Mouse (Mus musculus): ENCODE results near the gene Becn1.
A peak's percentile ranks its signal among the peaks of the same experiment; 100 is the strongest.

The Becn1 gene

DNA sequence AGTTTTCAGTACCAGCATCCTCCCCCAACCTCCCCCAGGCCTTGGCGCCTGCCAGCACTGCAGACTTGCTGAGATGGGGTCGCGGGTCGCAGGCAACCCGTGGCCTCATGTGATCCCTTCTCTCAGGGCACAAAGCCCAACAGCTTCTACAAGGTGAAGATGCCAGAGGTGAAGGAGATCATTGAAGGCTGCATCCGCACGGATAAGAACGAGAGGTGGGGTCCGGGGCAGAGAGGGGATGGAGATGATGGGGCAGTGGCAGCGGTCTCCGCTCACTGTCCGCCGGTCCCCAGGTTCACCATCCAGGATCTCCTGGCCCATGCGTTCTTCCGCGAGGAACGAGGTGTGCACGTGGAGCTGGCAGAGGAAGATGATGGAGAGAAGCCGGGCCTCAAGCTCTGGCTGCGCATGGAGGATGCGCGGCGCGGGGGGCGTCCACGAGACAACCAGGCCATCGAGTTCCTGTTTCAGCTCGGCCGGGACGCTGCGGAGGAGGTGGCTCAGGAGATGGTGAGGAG is 37.1 kb downstream of the Becn1 start:
- no peak for DNase-seq

DNA sequence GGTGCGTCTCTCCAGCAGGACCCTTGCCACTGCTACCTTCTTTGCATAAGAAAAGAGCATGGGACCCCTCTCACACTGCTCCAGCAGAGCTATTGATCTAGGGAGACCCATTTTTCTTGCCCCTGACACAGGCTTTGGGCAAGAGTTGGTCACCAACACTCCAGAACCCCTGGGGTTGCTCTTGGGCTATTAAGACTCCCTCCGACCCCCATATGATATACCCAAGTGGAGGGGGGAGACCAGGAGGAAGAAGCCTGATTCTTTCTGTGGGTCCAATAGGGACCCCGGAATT is 38.2 kb downstream of the Becn1 start:
- DNase-seq: no peak

DNA sequence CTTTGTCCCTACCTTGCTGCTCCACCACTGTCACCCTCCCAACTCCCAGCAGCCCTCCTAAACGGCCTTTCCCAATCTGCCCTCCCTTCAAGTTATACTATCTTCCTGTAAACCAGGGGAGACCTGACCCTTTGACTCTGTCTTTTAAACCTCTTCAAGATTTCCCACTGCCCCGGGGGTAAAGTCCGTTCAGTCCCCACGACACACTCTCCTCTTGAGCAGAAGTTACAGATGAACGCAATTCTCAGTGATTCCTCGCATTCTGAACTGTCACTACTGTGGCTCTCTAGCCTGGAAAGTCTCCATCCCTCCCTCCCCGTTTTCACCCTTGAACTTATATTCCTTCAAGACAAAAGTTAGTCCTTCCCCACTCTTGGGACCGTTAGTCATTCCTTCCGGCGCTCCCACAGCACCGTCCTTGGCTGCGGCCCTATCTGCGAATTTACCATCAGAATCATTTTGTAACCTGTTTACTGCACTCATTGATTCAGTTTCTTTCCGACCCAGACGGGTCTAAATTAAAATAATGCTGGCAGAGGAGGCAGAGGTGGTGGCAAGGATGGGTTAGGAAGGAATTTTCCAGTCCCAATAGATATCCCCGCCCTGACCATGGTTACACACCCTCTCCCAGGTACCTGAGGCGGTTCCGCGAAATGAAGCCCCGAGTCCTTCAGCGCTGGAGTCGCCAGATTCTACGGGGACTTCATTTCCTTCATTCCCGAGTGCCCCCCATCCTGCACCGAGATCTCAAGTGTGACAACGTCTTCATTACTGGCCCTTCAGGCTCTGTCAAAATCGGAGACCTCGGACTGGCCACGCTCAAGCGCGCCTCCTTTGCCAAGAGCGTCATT is 38.7 kb downstream of the Becn1 start:
- no peak for DNase-seq

DNA sequence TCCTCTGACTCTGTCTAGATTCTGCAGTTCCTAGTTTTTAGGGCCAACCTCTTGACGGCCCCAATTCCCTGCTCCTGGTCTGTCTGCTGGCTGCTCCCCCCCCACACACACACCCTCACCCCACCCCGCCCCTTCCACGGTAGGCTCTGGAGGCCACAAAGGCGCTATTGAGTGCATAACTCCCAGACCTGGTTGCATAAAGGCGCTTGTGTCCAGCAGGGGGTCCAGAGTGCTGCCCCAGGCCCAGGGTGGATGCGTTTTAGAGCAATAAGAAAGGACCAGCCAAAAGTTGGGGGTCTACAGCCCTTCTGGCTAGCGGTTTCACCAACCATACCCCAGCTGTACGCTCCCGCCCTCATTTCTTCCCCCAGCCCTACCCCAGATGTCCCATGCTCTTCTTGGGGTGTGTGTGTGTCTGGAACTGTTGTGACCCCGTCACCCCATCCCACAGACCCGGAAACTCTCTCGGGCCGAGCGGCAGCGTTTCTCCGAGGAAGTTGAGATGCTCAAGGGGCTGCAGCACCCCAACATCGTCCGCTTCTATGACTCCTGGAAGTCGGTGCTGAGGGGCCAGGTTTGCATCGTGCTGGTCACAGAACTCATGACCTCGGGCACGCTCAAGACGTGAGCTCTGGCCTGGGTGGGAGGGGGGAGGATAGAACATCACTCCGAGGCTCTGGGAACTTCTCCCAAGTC is 39.7 kb downstream of the Becn1 start:
- no peak for DNase-seq

DNA sequence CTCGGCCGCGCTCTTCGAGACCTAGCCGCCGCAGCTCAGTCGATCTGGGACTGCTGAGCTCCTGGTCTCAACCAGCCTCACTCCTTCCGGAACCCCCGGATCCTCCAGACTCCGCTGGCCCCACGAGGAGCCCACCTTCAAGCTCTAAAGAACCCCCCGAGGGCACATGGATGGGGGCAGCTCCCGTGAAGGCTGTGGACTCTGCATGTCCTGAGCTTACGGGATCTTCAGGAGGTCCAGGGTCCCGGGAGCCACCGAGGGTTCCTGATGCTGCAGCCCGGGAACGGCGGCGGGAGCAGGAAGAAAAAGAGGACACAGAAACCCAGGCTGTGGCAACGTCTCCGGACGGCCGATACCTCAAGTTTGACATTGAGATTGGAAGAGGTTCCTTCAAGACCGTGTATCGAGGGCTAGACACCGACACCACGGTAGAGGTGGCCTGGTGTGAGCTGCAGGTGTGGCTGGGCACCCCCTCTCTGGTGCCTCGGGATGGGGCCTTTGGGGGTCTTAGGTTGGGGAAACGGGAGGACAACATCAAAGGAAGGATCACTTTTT is 41.2 kb downstream of the Becn1 start:
- no peak for DNase-seq

DNA sequence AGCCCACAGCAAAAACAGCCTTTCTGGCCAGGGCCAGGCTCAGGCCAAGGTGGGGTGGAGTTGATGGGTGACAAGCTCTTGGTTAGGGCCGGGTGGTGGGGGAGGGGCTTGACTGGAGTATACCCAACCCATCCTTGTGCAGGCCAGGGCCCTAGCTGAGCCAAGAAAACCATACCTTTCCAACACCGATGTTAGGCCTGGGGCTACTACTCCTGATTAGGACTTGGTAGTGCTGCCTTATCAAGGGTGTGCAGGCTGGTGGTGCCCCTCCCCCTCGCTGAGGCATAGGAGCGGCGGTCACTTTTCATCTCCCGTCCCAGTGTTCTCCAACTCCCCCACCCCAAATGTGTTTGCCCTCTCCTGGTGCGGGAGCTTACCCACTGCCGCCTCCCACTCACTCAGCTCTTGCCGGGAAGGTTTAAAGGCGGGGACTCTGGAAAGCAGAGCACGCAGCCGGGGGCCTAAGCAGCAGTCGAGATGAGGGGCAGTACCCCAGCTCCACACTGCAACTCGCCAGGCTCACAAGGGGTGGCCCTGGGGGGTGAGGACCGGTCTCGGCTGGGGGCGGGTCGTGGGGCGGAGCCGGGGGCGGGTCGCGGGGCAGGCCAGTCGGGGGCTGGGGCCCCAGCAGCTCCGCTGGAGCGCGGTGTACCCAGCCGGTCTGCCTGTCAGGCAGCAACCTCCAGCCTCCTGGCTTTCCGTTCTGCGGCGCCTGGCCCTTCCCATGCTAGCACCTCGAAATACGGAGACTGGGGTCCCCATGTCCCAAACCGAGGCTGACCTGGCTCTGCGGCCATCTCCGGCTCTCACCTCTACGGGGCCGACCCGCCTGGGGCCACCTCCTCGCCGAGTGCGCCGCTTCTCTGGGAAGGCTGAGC is 41.9 kb downstream of the Becn1 start, which contains the start of gene Wnk4:
TSS of gene Wnk4 (plus strand) at position 620 of the 878 bp plus-strand sequence.
- DNase-seq: peak; percentile 89

DNA sequence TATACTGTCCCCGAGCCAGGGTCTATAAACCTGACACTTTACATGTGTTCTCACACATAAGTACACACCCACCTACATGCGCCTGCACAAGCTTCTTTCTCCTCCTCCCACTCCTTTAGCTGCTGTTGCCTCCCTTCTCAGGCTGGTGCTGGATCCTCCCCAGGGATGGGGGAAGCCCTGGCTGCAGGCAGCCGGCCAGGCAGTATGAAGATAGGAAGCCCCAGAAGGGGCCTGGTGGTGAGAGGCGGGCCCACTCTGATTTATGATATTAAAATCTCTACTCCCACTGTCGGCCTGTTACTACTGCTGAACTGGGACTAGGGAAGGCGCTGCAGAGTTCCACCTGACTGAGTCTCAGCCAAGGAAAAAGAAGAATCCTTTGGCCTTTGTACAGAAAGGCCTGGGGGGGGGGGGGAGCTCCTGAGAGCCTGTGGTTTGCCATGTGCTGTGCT is 42.8 kb downstream of the Becn1 start:
- DNase-seq: peak; percentile 72

DNA sequence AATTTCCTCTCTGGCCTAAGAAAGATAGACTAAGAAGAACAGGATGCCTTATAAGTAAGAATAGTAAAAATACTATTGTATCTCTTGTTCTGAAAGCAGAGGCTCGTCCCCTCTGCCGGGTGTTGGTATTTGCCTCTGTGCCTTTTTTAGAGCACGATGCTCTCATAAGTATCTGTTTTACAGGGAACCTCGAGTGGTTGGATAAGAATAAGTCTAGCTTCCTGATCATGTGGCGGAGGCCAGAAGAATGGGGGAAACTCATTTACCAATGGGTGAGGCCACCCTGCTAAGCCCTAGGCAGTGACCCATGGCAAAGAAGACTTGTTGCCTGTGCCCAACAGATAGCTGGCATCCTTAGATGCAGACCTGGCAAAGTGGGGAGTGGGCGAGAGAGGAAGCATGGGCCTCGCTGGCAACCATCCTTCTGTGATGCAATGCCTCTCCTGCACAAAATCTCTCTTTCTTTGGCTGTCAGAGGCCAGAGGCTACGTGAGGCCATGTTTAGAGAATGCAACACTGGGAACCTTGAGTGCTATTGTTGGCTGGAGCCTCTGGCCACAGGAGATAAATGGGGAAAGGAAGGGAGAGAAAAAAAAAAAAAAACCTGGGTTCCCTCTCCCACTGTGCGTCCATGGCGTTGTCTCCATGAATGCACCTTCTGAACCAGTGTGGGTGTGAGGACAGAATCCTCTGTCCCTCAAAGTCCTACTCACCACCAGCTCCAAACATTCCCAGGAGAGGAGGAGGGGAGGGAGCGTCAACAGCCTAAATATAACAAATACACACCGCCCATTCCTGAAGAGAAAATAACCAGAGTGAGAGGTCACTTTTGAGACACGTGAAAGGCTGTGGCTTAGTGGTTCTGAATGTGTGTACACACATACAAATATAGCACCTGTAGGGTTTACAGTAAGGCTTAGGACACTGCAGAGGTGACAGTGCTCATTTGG is 46.0 kb downstream of the Becn1 start:
- no peak for DNase-seq

DNA sequence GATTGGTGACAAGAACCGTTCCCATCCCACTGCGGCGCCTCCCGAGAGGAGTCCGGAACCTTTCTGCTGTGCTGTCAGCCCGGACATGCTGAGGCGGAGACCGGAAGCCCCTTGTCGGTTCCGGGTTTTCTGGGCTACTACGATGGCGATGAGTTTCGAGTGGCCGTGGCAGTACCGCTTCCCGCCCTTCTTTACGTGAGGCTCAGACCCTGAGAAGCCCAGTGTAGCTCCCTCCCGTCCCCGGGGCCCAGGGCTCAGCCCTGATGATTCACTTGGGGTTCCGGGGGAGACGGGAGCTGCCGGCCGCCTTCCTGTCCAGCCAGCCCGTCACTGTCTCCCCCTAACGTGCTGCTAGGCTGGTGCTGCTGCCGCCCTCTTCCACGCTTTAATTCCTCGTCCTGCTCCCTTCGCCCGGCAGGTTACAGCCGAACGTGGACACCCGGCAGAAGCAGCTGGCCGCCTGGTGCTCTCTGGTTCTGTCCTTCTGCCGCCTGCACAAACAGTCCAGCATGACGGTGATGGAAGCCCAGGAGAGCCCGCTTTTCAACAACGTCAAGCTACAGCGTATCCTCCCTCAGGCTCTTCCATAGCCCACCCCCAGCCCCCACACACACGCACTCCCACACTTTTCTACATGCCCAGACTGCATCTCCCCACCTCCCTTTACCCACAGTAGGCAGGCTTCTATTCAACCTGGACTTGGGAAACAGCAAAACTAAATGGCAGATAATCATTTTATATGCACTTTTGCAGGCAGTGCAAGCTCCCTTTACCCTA is 48.3 kb downstream of the Becn1 start, which contains the start of gene Vps25:
TSS of gene Vps25 (plus strand) at position 95 of the 777 bp plus-strand sequence.
- DNase-seq: peak; percentile 90

DNA sequence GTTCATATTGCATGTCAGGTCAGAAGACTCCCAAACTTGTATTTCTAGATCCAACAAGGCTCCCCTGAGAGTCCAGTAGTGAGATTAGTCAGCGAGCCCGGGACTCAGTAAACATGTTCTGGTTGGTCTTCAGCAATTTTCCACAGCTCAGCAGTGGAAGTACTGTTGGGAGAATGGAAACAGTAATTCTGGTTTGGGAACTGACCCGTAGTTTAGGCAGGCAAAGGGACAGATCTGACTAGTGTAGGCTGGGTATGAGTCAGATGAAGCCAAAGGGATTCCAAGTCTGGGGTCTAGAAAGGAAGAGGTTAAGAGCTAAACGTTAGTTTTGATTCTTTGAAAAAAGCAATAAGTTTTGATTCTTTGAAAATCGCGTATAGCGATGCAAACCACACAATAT is 49.1 kb downstream of the Becn1 start:
- DNase-seq: no peak

DNA sequence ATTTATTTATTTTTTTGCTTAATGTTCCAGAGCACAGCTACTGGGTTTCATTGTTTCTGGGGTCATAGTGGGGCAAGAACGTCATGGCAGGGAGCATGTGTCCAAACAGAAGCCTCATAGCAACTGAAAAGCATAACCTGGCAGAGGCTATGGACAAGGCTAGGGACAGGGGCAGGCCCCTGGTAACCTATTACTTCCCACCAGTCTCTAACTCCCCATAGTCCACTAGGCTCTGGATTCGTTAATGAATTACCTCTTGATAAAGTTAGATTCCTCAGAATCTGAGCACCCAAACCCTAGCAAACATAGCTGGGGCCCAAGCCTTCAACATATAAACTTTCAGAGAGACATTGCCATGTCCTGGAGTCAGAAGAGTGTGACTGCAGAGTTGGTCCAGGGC is 51.1 kb downstream of the Becn1 start:
- peak; percentile 48 for DNase-seq

DNA sequence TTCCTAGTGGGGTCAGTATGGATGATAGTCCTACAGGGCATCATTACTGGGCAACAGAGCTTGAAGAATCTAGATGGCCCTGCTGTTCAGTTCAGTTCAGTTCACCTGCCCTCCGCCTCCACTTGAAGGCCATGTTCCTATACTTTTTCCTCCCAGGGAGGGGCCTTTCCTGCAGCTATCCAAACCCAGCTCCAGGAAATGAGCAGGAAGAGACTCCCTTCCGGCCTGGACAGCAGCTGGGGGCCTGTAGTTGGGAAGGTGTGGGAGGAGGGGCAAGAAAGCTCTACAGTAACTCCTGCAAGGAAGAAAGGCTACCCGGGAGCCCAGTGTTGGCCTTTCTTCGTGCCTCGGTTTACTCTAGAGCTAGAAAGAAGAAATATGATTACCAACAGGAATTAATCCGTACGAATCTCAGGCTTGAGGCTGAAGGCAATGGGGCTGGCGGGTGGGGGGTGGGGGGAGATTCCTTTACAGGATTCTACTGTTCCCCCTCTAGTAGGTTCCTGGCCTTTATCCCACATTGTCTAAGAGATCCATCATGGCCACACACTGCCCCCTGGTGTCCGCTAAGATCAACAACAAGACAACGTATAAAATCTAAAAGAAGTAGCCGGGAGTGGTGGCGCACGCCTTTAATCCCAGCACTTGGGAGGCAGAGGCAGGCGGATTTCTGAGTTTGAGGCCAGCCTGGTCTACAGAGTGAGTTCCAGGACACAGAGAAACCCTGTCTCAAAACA is 53.7 kb downstream of the Becn1 start:
- DNase-seq: peak; percentile 87

DNA sequence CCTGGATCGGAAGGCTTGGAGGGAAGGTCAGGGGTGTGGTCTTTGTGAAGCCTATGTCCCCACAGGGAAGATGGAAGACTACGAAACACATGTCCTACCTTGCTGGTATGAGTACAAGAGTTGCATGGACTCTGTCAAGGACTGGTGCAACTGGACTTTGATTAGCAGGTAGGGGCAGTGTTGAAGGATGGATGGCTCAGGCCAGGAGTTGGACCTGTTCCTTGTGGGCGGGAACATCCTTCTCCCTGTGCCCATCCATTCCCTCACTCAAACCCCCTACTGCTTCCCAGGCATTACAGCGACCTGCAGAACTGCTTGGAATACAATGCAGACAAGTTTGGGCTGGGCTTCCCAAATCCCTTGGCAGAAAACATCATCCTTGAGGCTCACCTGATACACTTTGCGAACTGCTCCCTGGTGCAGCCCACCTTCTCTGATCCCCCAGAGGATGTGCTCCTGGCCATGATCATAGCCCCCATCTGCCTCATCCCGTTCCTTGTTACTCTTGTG is 54.5 kb downstream of the Becn1 start:
- no peak for DNase-seq

DNA sequence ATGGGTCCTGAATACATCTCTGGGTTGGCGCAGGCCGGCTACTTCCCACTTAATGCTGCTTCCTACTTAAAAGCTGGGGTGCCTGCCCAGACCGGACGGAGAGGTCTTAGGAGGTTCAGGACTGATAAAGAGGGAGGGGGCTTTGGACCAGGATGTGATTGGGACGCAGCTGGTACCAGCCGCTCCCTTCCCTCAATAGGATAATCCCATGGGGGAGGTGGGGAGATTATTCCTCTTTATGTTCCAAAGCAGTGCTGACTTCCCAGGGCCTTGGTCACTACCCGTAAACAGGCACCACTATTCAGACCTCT is 55.4 kb downstream of the Becn1 start:
- DNase-seq: no peak

DNA sequence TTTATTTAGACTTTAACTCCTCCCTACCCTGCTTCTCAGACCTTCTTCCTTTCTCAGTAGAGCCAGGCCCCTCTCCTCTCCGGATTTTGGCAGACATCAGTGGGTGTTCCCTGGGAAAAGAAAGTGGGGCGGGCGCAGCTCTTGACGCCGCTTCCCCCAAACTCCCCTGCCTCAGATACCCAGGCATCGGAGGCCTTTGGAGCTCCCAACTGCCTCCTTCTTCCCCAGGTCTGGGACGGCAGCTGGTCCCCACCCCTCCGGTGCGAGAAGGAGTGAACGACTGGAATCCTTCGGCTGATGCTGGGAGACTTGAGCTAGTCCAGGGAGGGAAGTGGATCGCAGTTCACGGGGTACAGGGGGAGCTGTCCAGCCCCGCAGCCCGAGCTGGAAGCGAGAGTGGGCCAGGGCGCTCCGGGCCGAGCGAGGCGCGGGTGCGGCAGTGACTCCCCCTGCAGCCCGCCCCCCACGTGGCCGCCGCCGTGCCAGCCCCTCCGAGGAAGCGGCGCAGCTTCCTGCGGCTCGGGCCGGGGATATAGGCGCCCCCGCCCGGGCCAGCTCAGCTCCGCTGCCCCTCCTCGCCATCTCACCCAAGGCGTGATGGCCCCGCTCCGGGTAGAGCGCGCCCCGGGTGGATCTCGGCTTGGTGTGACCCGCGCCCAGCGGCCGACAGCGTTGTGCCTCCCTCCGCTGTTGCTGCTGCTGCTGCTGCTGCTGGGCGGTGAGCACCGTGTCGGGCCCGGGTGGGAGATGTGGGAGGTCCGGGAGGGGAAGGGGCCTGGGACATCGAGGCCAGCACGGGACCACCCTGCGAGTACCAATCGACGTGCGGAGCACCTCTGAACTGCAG is 56.0 kb downstream of the Becn1 start, which contains the start of gene Ramp2:
TSS of gene Ramp2 (plus strand) at position 174 of the 847 bp plus-strand sequence.
- peak; percentile 81 for DNase-seq

DNA sequence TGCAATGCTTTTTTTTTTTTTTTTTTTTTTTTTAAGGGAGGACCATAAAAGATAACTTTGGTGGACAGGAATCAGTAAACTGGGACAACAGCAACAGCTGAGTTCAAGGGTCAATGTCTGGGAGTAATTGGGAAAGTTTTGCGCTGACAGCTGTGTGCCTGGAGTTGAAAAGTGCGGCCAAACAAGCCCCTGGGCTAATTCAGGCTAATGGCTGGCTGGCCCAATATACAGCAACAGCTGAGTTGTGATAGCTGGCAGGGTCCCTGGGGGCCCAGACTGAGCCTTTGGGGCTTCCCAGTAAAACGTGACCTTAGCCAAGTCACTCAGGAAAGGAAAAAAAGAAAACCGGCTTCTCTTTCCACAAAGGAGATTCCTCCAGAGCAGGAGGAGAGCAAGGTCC is 57.0 kb downstream of the Becn1 start:
- peak; percentile 74 for DNase-seq

DNA sequence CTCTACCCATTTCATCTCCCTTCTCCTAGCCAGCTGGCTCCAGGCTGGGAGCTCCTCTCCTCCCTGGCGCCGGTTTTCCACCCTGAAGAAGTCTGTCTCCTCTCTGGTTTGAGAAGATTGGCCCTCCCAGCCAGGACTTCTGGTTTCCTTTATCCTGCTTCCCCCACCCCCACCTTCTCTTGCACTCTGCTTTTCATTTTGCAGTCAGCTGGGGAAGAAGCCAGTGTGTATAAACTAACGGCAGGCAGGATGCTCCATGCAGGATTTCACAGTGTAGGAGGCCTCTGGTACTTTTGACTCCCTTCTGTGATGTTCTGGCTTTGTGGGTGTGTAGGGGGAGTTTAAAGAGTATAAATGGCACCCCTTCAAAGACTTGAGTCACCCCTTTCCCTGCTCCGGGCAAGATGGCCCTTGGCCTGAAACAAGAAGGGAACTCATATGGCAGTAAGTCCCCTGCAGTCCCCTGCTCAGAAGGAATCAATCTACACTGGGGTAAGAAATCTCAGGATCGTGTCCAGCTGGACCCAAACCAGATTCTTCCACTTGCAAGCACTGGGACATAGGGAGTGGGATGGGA is 63.9 kb downstream of the Becn1 start:
- DNase-seq: peak; percentile 32

DNA sequence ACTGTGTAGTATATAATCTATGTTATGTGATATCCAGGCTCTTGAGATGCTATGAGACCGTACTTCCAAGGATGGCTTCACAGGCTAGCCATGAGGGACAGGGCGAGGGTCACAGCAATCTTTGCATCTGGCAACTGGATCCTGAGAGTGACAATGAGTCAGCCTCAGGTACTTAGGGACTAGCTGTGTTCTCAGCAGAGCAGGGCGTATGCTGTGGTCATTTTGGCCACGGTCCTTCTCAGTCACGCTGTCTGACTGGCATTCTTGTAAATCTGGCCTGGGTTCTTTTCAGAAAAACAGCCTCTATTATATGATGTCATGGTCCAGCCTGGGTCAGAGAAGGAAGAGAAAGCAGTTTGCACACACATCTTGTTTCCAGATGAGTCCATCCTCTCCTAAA is 65.3 kb downstream of the Becn1 start:
- DNase-seq: no peak
